Mouse (Mus musculus) limb, embryonic 10.5 days (tissue): ENCODE results near the gene Gpr61. TPM values are rescaled to one million over a fixed set of nuclear protein-coding genes. Genes with fewer than 3 reads are reported as not detected.

Experiments used
- DNase-seq: peaks from one replicate; pipeline ENCODE4 v3.0.0-alpha.2; 2017; ENCODE audit warnings: low spot score
- H3K27ac ChIP-seq: fragments of 300-500 bp; sonication (generic); 2 replicates; pipeline ENCODE4 v1.5.1; 2016; ENCODE audit warnings: mild to moderate bottlenecking
- H3K27me3 ChIP-seq: fragments of 300-500 bp; sonication (generic); 2 replicates; pipeline ENCODE4 v1.6.1; 2016; ENCODE audit warnings: low read depth, mild to moderate bottlenecking; ENCODE audit not compliant: poor library complexity, severe bottlenecking
- H3K36me3 ChIP-seq: fragments of 300-500 bp; sonication (generic); 2 replicates; pipeline ENCODE4 v1.6.1; 2016; ENCODE audit warnings: mild to moderate bottlenecking, moderate library complexity
- H3K4me1 ChIP-seq: fragments of 300-500 bp; sonication (generic); 2 replicates; pipeline ENCODE4 v1.6.1; 2016
- H3K4me3 ChIP-seq: fragments of 300-500 bp; sonication (generic); 2 replicates; pipeline ENCODE4 v1.5.1; 2016; ENCODE audit warnings: mild to moderate bottlenecking, moderate library complexity
- H3K9me3 ChIP-seq: fragments of 300-500 bp; sonication (generic); replicated peaks from 2 replicates; pipeline ENCODE4 v1.6.1; 2016; ENCODE audit warnings: mild to moderate bottlenecking
- WGBS: fragments of 180-500 bp; shearing (Covaris S2); methylation state at CpG from one replicate; pipeline ENCODE4 v1.1.7; 2016; 5-methylcytosine and 5-hydroxymethylcytosine counted together
- polyA plus RNA-seq: library from polyadenylated mRNA; unstranded; fragments of >200 nt; fragmentation: Nextera tagmentation; extraction: Ambion mirVana; gene quantifications from 2 replicates; pipeline ENCODE4 v1.2.1, GENCODE M21; 2016

Gpr61 gene
- polyA plus RNA-seq, 1 experiment from 2014 or later = 0.08 TPM

- WGBS = 66% methylated on average over 9 of the region's 9 CpGs
Measured at GRCm38 (mm10) chr3:108188716-108189490, 34.2 kb upstream of the Gpr61 start.

GRCm38 (mm10) chr3:108187111-108187795, 32.6 kb upstream of the Gpr61 start:
- Histone ChIP-seq H3K36me3 (0 out of 2 replicates have a peak, but pooled peaks cover 9% of the 10 kb centered on the region), H3K27me3 (peaks cover 34% of the 10 kb centered on the region), H3K27ac (no peak overlapping the region), H3K9me3 (no peaks in the 10 kb centered on the region), H3K4me3 (peak overlapping the region; percentile 65; the same call in 1 of the 2 replicates), H3K4me1 (peaks cover 31% of the 10 kb centered on the region)
- DNase-seq = no peak
- 65% methylated on average over 20 of the region's 20 CpGs for WGBS

More at GRCm38 (mm10) chr3:108188716-108189490, 34.2 kb upstream of the Gpr61 start:
- 0 out of 2 replicates have a peak, but pooled peaks cover 9% of the 10 kb centered on the region for H3K36me3 ChIP-seq
- DNase-seq = no peak
- peaks cover 34% of the 10 kb centered on the region for H3K27me3 ChIP-seq
- H3K4me1 ChIP-seq = peaks cover 40% of the 10 kb centered on the region
- no peak overlapping the region for H3K27ac ChIP-seq
- H3K9me3 ChIP-seq = no peaks in the 10 kb centered on the region
- H3K4me3 ChIP-seq = no peak overlapping the region

- 5% methylated on average over 97 of the region's 100 CpGs for WGBS
- H3K27me3 ChIP-seq = peaks cover 34% of the 10 kb centered on the region
- peak within 1 kb of the TSS; percentile 84 for H3K27ac ChIP-seq
Measured at GRCm38 (mm10) chr3:108186098-108187047, 31.7 kb upstream of the Gpr61 start, which contains the start of gene Amigo1. TSS of gene Amigo1 (plus strand) at chr3:108186335.

GRCm38 (mm10) chr3:108185460-108186097, 30.9 kb upstream of the Gpr61 start:
- peak overlapping the region; percentile 84; the same call in 1 of the 2 replicates for H3K27ac ChIP-seq
- no peak for DNase-seq
- WGBS = 3% methylated on average over 16 of the region's 16 CpGs
- no peaks in the 10 kb centered on the region for H3K9me3 ChIP-seq
- H3K4me1 ChIP-seq = peaks cover 33% of the 10 kb centered on the region
- H3K36me3 ChIP-seq = 0 out of 2 replicates have a peak, but pooled peaks cover 9% of the 10 kb centered on the region
- peak overlapping the region; percentile 65 for H3K4me3 ChIP-seq
- peaks cover 34% of the 10 kb centered on the region for H3K27me3 ChIP-seq

More at GRCm38 (mm10) chr3:108186098-108187047, 31.7 kb upstream of the Gpr61 start, which contains the start of gene Amigo1:
- H3K36me3 ChIP-seq = 0 out of 2 replicates have a peak, but pooled peaks cover 9% of the 10 kb centered on the region
- H3K4me3 ChIP-seq = peak within 1 kb of the TSS; percentile 65
- peaks cover 31% of the 10 kb centered on the region for H3K4me1 ChIP-seq
- peak; percentile 73 for DNase-seq
- no peaks in the 10 kb centered on the region for H3K9me3 ChIP-seq

GRCm38 (mm10) chr3:108184742-108185141, 30.1 kb upstream of the Gpr61 start:
- 0 out of 2 replicates have a peak, but pooled peaks cover 9% of the 10 kb centered on the region for H3K36me3 ChIP-seq
- WGBS = 65% methylated on average over 3 of the region's 3 CpGs
- no peaks in the 10 kb centered on the region for H3K9me3 ChIP-seq
- no peak overlapping the region for H3K27ac ChIP-seq
- peaks cover 34% of the 10 kb centered on the region for H3K27me3 ChIP-seq
- peaks cover 29% of the 10 kb centered on the region for H3K4me1 ChIP-seq
- H3K4me3 ChIP-seq = no peak overlapping the region
- DNase-seq = no peak

- Histone ChIP-seq H3K36me3 (no peaks in the 10 kb centered on the region), H3K27ac (no peak overlapping the region), H3K4me3 (no peak overlapping the region), H3K4me1 (peaks cover 16% of the 10 kb centered on the region), H3K27me3 (peaks cover 10% of the 10 kb centered on the region), H3K9me3 (no peaks in the 10 kb centered on the region)
- WGBS = 42% methylated on average over 2 of the region's 2 CpGs
- DNase-seq = no peak
Measured at GRCm38 (mm10) chr3:108180514-108180913, 25.8 kb upstream of the Gpr61 start.

- Histone ChIP-seq H3K9me3 (no peaks in the 10 kb centered on the region), H3K4me3 (no peak overlapping the region), H3K4me1 (peaks cover 25% of the 10 kb centered on the region), H3K36me3 (no peaks in the 10 kb centered on the region), H3K27me3 (no peaks in the 10 kb centered on the region), H3K27ac (no peak overlapping the region)
- no peak for DNase-seq
- WGBS = 85% methylated on average over 7 of the region's 7 CpGs
Measured at GRCm38 (mm10) chr3:108178756-108179715, 24.4 kb upstream of the Gpr61 start.

- WGBS = 33% methylated on average over 14 of the region's 14 CpGs
- H3K4me3 ChIP-seq = peak overlapping the region; percentile 8; the same call in 1 of the 2 replicates
Measured at GRCm38 (mm10) chr3:108174672-108175531, 20.2 kb upstream of the Gpr61 start.

GRCm38 (mm10) chr3:108169199-108169598, 14.5 kb upstream of the Gpr61 start:
- Histone ChIP-seq H3K27me3 (no peaks in the 10 kb centered on the region), H3K27ac (peak overlapping the region; percentile 89), H3K4me3 (no peak overlapping the region), H3K4me1 (peaks cover 53% of the 10 kb centered on the region), H3K36me3 (no peaks in the 10 kb centered on the region), H3K9me3 (no peaks in the 10 kb centered on the region)
- 42% methylated on average over 3 of the region's 3 CpGs for WGBS
- no peak for DNase-seq

More at GRCm38 (mm10) chr3:108174672-108175531, 20.2 kb upstream of the Gpr61 start:
- DNase-seq = no peak
- no peaks in the 10 kb centered on the region for H3K9me3 ChIP-seq
- peak overlapping the region; percentile 81 for H3K27ac ChIP-seq
- no peaks in the 10 kb centered on the region for H3K36me3 ChIP-seq
- H3K27me3 ChIP-seq = no peaks in the 10 kb centered on the region
- peaks cover 20% of the 10 kb centered on the region for H3K4me1 ChIP-seq

GRCm38 (mm10) chr3:108167499-108167898, 12.8 kb upstream of the Gpr61 start:
- H3K9me3 ChIP-seq = no peaks in the 10 kb centered on the region
- peak; percentile 59 for DNase-seq
- peak overlapping the region; percentile 89 for H3K27ac ChIP-seq
- no peaks in the 10 kb centered on the region for H3K27me3 ChIP-seq
- H3K4me3 ChIP-seq = peak overlapping the region; percentile 23
- peaks cover 53% of the 10 kb centered on the region for H3K4me1 ChIP-seq
- WGBS = 37% methylated on average over 14 of the region's 14 CpGs
- H3K36me3 ChIP-seq = no peaks in the 10 kb centered on the region
